Mouse (Mus musculus) lung, postnatal 14 days (tissue): ENCODE measurements at regions not wholly inside any gene's neighbourhood (a gene's known extent, or its start where the extent isn't known, plus 50 kb on each side); places are given as distances from the start of the nearest gene placed in this dataset.

ENCODE experiments used
- DNase-seq: peaks from one replicate; pipeline ENCODE4 v3.0.0; 2021

GRCm38 (mm10) chr5:77589252-77589651 lies 181.4 kb upstream of the Igfbp7 start:
- no peak for DNase-seq

DNA sequence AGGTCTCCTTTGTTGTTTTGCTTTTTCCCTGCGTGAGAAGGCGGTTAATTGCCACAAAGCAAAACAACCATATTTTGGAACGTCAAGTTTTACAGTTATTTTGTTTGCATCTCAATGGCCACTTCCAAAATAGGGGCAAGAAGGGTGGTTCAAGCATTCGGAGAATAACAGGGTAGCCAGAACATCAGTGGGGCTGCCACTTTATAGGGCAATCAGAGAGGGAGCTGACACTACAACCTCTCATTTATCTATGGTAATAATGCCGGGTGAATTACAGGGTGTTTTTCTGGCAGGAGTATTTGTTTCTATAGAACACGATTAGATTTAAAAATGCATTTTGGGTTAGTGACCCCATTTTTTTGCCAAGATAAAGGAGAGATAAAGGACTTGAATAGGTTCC lies 173.9 kb upstream of the Igfbp7 start:
- no peak for DNase-seq

DNA sequence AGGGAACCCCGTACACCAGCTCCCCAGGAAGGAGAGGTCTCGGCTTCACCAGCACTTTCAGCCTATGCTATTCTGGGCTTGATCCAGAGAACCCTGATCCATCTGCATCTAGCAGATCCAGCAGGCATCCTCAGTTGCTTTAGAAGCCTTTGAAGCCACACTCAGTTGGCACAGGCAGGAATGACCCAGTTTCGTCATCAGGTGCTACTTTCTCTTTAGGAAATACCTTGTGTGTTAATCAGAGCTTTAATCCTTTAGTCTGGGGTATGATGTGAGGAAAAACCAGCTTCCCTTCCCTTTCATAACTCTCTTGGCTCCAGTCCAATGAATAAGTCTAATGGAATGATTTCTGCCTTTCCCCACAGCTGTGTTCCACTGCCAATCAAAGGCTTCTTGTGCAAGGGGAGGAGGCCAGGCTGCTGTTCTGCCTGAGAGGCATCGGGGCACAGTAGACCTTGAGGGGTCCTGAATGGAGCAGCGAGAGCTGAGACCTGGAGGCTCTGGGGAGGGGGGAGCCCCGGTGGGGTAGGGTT lies 173.3 kb upstream of the Igfbp7 start:
- DNase-seq, result peak; percentile 24

DNA sequence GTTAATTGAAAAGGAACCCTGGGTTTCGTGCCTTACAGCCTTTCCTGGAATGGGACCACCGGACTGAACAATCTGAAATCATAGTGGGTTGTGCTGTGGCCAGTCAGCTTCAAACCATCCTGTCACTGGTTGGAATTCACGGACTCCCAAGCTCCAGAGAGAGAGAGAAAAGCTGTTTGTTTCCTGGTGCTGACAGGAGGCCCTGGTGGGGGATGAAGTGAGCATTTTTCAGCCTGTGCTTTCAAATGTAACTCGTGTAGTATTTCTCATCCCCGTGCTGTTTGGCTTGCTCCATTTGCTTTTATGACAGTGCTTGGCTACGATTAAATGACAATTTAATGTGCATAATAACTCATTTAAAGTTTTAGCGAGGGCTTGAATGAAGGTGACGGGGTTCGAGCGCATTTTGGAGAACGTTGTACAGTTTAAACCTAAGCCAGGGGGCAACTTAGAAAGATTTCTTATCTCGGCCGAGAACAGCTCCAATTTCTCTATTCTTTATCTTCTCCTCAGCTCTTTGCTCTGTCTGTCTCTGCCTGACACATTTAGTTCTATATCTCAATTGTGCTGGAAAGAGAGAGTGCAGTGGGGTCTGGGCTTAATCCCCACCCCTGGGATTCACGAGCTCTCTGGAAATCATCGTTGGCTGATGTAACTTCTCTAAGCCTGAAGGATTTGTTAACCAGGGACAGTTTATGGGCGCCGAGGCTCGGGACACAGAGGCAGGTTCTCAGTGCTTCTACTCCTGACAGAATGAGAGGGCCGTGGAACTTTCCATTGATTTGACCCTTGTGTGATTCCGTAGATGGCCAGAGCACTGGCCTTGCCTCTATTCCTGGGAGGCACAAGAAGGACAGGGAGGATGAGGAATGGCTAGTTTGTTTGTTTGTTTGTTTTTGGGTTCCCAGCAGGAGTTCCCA lies 172.2 kb upstream of the Igfbp7 start:
- no peak for DNase-seq

DNA sequence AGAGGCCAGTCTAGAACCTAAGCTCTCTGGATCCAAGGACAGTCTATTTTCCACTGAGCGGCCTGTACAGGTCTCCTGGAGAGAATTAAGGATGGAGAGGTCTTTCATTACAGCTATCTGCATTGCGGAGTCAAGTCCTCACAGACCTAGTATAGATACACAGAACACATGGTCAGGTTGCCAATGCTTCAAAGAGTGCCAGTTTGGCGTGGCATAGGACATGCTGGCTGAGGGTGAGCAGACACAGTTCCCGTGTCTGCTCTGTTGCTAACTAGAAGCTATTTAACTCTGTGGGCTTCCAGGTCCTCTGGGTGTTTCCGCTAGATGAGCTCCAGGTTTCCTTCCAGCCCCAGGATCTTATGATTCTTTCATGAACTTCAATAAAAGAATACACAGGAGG lies 169.0 kb upstream of the Igfbp7 start:
- no peak for DNase-seq

DNA sequence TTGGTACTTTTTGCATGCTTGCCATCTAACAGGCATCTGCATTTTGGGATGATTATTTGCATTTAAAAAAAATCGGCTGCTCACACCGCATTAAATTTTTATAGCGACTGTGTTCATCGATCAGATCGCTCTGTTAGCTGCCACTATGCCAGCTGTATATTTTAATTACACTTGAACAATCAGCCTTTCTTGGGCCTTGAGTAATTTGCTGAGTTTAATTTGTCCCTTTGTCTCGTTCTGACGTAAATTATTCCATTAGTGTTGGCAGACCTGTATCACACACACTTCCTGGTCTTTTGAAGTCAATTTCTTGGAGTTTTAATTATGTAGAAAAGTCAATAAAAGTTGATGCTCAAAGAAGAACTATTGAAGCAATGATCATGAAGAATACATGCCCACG lies 167.9 kb upstream of the Igfbp7 start:
- DNase-seq, result no peak

DNA sequence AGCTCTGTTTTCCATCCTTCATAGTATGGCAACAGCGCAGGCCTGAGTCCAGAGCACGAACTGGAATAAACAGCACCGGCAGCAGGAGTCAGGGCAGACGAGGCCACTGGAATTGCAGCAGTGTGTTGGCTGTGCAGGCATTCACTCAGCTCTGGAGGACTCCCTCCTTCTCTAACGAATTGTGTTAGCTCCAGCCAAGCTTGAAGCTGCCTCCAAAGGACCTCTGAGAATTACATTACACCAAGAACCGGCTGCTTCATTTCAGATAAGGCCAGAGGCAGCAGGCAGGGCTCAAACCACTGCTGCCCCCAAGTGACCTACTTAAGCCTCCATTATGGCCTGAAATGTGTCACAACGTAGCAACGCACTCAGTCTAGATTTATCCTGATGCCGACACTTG lies 162.5 kb upstream of the Igfbp7 start:
- DNase-seq, result no peak

DNA sequence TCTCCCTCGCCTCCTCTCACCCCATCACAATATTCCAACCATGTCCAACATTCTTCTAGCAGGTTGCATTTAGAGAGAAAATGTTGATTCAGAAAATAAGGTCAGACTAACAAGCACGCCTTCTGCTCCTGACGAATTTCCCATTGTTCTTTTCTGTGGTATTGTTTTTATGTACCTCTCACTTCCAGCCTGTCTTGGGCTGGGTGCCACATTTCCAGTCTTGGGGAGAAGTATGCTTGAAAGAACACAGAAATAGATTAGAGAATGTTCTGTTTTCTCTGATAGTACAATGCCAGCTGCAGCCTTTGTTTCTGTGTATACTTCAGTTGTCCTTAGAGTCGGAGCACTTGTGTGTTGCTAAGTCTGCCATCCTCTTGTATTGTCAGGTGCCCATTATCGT lies 160.3 kb upstream of the Igfbp7 start:
- peak; percentile 23 for DNase-seq

DNA sequence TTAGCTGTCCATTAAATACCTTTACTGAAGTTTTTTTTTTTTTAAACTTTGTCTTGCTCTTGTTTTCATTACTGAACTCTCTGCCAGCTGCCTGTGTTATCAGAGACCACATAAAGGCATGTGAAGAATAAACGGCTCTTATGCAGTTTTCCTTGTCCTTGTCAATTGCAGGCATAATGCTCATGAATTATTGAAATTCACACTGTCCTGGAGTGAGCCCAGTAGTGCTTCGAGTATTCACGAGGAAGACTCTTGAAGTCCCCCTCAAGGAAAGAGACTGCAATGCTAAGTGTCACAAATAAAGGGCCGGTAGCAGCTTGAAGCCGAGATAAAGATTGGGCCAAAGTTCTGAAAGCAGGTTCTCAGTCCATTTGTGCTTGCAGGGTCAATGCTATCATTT lies 144.7 kb upstream of the Igfbp7 start:
- no peak for DNase-seq

DNA sequence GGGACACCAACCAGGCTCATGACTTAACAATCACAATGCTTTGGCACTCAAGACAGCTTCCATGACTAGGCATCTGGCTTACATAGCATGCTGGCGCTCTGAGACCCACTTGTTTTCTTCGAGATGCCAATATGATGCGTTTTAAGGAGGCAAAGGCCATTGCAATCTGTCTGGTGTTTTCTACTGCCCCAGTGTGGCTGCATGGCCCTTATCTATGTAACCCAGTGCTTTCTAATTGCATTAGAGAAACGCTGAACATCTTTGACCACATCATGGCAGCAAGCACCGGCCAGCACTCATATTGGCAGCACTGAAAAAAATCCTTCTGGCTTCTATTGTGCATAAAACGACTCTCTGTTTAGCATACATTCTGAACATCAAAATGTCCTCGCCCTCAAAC lies 144.2 kb upstream of the Igfbp7 start:
- no peak for DNase-seq

DNA sequence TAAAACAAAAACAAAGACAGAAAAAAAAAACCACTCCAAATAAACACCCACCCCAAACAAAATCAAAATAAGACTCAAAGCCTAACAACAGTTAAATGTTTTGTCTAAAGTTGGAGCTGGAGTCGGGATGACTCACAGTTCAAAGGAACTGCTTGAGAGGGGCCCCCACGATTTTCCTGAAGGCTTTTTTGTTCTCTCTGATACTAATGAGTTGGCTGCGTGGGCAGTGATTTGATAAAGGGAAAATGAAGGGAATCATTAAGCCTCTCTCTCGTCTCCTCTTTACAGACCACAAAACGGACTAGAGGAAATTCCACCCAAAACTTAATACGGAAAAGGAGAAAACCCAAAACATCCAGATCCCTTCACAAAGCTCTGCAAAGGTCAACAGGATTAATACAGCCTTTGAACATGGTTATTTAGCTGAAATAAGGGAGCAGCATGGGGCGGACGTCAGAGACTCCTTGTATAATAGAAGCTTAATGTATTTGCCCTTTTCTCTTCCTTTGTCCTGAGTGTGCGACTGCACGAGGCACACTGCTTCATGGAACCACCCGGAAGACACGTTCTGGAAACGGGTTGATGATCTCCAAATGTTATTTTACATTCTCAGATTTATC lies 138.3 kb upstream of the Igfbp7 start:
- no peak for DNase-seq

DNA sequence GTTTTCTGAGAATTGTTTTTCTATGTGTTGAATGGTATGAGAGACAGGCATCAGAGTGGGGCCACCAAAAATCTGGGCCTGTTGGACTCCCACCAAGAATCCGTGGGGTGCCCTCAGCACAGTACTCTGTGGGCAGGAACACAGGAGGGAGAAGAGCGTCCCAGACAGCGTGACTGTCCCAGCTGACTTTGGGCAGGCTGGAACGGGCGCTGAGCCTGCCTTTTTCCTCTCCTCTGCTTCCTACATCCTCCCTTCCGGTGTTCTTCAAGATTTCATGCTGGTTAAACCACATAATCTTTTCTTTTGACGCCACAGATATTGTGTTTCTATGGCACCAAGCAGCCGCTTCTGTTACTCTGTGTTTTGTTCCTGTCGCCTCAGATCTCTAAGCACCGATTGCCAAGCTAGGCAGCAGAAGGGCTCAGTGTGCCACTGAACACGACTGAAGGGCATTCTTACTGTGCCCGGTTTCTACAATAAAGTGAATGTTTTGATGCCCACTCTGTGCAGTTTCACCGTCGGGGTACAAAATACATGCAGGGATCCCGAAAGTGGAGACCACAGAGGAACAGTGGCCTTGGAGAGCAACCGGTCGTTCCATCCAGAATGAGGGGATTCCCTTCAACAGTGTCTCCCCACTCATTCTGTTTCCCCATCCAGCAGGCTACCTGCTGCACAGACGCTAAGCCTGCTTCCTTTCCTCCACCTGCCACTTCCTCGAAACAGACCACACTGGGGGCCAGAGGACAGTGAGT lies 124.6 kb upstream of the Igfbp7 start:
- DNase-seq, result no peak

DNA sequence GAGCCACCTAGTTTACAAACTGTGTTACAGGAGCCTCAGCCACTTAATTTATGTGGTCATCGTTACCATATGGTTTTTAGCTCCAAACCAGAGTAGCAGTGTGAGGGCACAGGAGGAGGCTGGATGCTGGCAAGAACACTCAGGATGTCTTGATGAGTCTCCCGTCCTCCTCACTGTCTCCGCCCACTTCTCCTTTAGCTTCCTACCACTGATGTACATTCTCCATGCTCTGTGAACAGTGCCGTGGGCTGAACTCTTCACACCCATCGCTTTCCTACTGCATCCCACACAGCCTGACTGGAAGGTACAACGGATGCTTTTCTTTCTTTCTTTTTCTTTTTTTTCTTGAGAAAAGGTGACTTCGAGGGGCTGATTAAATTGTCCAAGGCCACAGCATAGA lies 122.5 kb upstream of the Igfbp7 start:
- DNase-seq, result no peak

- no peak for DNase-seq
These were observed 109.4 kb upstream of the Igfbp7 start for GRCm38 (mm10) chr5:77517252-77517651.

DNA sequence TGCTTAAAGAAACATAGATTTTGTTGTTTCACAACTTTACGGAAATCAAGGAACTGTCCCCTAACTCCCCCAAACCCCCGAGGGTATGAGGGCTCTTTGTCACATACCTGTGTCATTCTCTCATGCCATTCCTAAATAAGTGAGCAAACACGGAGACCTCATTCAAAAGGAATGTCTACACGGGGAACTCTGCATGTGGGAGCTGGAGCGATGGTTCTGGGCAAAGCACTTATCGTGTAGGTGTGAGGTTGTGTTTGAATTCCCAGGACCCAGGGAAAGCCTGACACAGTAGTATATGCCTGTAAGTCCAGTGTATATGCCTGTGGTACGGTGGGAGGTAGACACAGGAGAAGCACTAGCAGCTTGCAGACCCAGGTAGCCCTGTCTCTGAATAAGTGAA lies 107.6 kb upstream of the Igfbp7 start:
- DNase-seq, result no peak

DNA sequence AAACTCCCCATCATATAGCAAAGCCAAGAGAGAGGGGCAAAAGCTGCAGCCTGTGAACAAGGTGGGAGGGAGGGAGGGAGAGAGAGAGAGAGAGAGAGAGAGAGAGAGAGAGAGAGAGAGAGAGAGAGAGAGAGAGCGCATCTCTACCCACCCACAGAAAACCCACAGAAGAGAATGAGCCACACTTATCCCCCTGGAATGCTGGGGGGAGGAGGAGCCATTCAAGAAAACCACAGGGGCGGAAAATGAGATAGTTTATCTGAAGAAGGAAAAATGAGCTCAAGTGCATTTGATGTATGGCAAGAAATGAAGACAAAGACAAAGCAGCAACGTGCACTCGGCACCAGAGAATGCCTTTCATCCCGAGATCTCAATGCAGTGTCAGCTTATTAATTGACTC lies 94.8 kb upstream of the Igfbp7 start:
- DNase-seq, result no peak

DNA sequence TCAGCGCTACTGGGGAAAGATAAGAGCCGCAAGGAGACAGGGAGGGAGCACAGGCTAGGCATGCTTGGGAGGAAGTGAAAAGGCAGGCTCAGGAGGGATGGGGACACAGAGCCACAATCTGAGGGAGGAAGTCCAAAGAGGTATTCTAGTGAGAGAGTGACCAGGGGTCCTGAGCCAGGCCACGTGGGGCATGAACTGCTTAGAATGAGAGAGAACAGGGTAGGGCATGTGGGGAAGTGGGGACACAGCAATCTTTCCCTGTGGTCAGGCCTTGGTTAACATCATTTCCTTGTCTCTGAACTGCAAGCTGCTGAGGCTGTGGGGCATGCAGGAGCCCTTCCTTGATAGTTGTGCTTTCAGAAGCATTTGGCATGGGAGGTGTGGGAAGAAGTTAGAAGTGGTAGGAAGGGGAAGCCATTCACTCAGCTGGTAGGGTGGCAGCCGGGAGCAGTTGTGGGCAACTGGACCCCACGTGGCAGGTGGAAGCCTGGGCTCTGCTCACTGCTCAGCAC lies 92.2 kb upstream of the Igfbp7 start:
- DNase-seq, result no peak

- DNase-seq, result no peak
These were observed 86.8 kb upstream of the Igfbp7 start for GRCm38 (mm10) chr5:77494601-77495000.

DNA sequence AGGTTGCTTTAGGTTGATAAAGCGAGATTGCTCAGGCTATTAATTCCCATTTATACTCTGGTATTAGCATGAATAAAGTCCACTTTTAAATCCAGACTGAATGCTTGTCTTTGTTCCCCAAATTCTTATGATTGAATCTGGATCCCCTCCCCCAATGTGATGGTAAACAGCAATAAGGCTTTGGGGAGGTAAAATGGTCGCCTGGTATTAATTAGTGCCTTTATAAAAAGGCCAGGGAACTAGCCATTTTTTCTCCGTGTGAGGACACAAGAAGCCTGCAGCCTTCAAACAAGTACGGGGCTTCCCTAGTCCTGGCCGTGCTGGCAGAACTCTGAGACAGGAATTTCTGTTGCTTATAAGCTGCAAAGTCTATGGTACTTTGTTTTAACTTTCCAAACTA lies 81.1 kb upstream of the Igfbp7 start:
- DNase-seq, result no peak

GRCm38 (mm10) chr5:77487837-77488827 lies 80.3 kb upstream of the Igfbp7 start:
- no peak for DNase-seq

DNA sequence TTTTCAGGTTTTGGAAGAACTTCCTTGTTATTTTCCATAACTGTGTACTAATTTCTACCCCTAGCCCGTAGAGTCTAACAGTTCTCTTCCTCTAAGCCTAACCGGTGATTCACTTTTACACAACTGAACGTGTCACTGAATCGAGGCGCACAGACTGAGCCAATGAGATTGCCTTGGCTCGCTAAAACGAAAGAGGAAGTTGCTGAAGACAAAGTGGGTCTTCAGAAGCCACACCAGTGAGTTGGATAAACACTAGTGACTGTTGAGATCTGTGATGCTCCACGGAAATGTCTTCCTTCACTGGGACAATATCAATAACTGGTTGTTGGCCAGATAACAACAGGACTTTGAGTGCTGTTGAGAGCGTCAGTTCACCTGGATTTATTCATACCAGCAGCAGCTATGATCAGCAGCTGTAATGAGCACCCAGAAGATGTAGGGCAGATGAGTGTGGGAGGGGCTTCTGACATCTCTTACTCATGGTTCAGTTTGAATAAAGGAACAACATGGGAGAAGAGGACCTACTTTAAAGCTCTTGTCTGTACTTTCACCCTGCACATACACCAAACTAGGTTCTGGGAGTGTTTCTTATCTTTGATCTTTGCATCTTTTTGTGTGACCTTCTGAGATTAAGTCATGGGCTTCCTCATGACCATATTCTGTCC lies 75.3 kb upstream of the Igfbp7 start:
- DNase-seq, result no peak

GRCm38 (mm10) chr5:77481811-77482210 lies 74.0 kb upstream of the Igfbp7 start:
- DNase-seq, result no peak
